Mouse (Mus musculus): ENCODE results near the gene Atxn2.

- TF ChIP-seq CTCF (conservative IDR thresholded peaks at IDR 0.05; ENCODE audit: low read length) (no peak), NANOG (IDR thresholded peaks at IDR 0.05; ENCODE audit: borderline replicate concordance, low read length) (no peak)
Measured at GRCm38 (mm10) chr5:121845361-121845760, 134.2 kb downstream of the Atxn2 start.
